Mouse (Mus musculus): ENCODE measurements around the gene Cela2a.
"Not testable (repeated sequence)": the region's sequence is repeated elsewhere in the genome, so short reads cannot be mapped to it uniquely, and the experiment has no call there.

Gene Cela2a

GRCm38 (mm10) chr4:141797545-141797944 is 28.4 kb downstream of the Cela2a start:
- no peak for DNase-seq (ENCODE audit: low read depth, low spot score)

DNA sequence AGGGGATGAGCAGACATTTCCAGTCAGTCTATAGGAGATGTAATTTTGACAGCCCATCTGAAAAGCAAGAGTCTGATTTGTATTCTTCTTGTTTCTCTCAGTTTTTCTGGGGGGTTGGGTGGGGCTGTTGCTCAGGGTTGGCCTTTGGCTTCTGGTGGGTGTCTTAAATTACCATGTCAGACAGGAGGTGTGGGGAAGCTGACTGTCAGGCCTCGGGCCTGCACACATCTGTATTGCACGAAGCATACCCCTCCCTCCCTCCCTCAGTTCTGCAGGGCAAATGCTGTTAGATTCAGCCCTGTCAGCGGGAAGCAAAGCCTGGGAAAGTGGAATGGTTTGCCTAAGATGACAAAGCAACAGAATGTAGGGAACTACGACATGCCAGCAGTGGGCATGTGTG is 29.0 kb downstream of the Cela2a start:
- no peak for DNase-seq (ENCODE audit: low read depth, low spot score)

- no peak for DNase-seq (ENCODE audit: low read depth, low spot score)
Observed at GRCm38 (mm10) chr4:141796356-141796755, 29.6 kb downstream of the Cela2a start.

- no peak for DNase-seq (ENCODE audit: low read depth, low spot score)
Observed at GRCm38 (mm10) chr4:141794152-141794535, 31.8 kb downstream of the Cela2a start.

DNA sequence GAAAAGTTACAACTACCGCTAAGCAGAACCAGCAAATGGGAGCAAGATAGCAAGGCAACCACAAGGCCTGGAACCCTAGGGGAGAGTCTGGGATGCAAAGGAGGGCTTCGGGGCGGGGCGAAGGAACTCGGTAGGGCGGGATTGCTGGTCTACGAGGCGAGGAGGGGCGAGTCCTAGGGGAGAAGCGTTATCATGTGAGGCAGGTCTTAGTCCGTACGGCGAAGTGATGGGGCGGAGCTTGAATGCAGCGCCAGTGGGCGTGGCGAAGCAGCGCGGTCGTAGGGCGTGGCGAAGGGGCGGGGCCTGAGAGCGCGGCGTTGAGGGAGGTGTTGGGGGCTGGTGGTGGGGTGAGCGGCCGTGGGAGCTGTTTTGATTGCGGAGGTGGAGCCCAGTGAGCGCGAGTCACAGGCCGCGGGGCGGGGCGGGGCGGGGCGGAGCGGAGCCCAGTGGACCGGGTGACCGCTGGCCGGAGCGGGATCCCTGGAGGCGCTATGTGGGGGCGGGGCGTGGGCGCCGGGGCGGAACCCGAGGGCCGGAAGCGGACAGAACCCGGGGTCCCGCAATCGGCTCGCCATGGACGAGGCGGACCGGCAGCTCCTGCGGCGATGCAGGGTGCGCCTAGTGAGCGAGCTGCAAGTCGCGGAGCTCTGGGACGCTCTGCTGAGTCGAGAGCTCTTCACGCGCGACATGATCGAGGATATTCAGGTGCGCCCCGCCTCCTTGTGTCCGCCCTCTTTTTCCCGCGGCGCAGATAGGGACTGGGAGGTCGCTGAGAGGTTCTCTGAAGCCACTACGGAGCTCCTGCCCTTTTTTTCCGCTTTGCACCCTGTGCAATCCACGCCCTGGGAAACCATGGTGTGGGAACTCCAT is 32.4 kb downstream of the Cela2a start, which contains the start of gene Casp9:
Gene Casp9, plus strand, starts transcription at position 331 of the 870 bp plus-strand sequence.
- DNase-seq (ENCODE audit: low read depth, low spot score), result peak; percentile 93

- DNase-seq (ENCODE audit: low read depth, low spot score), result no peak
Observed at GRCm38 (mm10) chr4:141792554-141793281, 33.2 kb downstream of the Cela2a start.

GRCm38 (mm10) chr4:141791951-141792350 is 34.0 kb downstream of the Cela2a start:
- DNase-seq (ENCODE audit: low read depth, low spot score), result no peak

DNA sequence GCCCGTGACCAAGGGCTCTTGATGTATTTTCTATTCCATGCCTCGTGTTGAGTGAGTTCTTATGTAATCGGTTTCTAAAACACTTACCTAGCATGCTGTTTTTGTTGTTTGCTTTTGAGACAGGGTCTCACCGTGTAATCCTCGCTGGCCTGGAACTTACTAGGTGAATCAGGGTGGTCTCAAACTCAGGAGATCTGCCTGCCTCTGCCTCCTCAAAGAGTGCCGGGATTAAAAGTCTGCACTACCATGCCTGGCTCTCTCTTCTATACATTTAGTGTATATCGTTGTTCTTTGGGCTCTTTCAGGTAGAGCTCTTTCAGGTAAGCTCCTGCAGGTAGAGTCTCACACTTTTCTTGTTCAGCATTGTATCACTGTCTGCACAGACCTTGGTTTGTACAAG is 34.5 kb downstream of the Cela2a start:
- DNase-seq (ENCODE audit: low read depth, low spot score), result no peak

DNA sequence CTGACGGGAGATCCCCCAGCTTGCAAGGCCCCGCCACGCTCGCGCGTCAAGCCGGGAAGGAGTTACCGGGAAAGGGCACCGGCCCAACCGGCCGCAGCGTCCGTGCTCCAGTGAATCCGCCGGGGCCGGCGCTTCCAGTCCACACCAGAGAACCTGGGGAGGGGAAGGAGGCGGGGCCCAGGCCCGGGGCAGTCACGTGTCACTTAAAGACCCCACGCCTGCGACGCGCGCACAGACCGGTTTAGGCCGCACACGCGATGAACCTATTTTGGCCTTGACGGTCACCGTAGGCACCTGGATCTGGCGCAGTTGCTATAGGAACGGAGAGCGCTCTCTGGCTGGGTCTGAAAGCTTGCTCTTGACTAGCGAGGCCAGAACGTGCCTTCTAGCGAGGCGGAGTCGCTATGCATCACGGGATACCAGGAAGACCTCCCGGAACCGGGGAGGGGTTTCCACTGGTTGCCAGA is 35.4 kb downstream of the Cela2a start, which contains the start of gene Dnajc16:
Gene Dnajc16, minus strand, starts transcription at position 408 of the 467 bp plus-strand sequence.
- DNase-seq (ENCODE audit: low read depth, low spot score), result peak; percentile 99

DNA sequence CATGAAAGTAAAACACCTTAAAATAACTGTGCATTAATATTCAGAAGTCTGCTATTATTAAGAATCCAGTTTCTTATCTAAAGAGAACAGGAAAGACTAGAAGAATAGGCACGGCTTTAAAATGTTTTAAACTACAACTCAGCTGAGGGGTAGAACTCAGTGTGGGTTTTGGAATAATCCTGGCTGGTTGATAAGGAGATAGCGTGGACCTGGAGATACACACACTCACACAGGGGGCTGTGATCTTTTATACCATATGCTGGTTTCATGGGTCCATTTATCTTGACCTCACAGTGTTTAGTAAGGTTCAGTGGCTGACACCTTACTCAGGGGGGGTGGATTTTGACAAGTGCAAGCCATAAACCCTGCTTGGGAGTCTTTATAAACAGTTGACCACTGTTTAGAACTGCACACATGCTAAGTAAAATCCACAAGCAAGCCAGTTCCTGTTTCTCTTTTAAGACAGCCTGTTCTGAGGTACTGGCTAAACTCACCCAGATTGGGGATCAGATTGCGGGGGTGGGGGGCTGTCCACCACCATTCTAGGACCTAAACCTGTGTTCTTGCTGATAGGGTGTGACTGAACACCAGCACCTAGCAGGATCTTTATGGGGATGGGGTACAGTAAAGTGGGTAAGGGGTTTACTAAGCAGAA is 36.3 kb downstream of the Cela2a start:
- DNase-seq (ENCODE audit: low read depth, low spot score), result no peak

- no peak for DNase-seq (ENCODE audit: low read depth, low spot score)
Observed at GRCm38 (mm10) chr4:141787462-141787861, 38.5 kb downstream of the Cela2a start.

DNA sequence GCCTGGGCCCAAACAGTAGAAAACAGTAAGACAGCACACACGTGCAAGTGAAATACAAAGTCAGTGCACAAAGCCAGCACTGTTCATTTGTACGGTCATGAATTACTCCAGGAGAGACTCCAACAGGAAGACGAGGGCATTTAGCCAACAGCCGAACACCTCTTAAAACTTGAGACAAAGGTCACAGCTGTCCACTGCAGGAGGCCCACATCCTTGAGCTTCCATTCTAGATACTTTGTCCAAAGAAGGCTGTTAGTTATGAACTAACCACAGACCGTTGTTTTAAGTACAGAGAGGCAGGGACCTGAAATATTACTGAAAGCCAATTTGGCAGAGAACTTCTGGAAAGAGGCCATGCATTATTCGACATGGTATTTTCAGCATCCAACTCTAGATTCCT is 38.9 kb downstream of the Cela2a start:
- DNase-seq (ENCODE audit: low read depth, low spot score), result no peak

DNA sequence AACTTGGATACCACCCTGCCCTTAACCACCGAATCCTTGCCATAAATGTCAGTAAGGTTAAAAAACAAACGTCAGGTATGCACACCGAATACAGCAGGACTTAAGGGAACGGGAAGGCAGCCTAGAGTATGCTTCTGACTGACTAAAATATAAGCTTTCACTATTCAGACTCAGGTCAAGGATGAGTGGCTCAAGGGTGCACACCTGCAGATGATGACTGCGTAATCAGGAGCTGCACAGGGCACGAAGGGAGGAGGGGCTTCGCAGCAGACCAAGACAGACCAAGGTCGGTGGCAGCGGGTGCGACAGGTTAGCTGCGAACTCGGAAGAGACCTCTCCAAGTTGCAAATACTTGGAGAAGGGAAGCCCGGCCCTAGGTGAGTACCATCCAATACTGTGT is 39.8 kb downstream of the Cela2a start:
- no peak for DNase-seq (ENCODE audit: low read depth, low spot score)

- DNase-seq (ENCODE audit: low read depth, low spot score), result no peak
Observed at GRCm38 (mm10) chr4:141784835-141785234, 41.1 kb downstream of the Cela2a start.

DNA sequence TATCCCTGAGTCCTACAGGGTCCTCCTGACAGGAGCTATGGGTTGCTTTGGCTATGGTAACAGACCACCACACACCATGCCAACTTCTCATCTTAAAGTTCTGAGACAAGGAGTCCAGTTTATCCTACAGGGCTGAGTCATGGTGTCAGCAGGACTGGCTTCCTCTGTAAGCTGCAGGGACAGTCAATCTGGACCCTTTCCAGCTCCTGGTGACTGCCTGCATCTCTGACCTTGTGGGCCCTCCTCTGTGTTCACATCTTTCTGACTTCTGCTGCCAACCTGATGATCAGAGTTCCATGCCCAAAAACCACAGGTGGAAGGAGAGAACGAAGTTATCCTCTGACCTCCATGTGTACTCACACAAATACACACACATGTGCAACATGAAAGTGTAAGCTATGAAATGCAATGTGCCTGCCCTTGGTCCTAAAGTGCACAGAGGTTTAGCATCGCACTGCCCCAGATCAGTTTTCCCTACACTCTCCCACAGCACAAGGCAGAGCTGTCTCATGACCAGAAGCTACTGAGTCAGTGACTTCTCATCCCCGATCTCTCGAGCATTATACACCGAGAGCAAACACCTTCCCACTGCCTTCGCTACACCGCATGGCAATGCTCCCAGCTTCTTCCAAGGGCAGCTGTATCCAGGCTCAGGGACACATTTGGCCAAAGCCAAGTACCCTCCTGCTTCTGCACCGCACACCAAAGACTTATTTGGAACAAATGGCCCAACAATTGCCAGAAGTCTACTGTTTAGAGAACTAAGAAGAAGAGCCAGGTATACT is 44.6 kb downstream of the Cela2a start:
- no peak for DNase-seq (ENCODE audit: low read depth, low spot score)

DNA sequence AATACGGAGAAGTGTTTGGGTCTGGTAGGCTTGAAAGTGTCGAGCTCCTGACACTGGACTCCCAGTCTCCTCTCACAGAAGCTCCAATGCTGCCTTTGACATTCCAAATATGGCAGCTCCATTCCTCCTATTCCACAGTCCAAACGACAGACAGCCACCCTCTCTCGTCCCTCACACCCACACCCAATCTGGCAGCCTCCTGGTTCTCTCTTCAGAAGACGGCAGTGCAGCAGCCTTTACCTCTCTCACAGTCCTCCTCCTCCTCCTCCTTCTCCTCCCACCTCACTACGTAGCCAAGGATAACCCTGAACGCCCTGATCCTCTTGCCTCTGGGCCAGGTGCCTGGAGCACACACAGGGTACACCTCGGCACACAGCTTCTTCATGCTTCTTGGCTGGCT is 46.1 kb downstream of the Cela2a start:
- no peak for DNase-seq (ENCODE audit: low read depth, low spot score)

DNA sequence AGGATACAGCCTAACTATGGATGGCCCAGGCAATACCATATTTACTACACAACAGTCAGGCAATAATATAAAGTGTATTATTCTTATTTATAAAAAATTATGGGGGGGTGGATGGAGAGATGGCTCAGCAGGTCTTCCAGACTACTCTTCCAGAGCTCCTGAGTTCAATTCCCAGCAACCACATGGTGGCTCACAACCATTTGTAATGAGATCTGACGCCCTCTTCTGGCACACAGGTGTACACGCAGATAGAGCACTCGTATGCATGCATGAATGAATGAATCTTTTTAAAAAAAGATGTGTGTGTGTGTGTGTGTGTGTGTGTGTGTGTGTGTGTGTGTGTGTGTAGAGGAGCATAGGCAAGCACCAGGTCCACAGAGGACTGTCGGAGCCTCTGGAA is 52.9 kb downstream of the Cela2a start:
- DNase-seq (ENCODE audit: low read depth, low spot score), result not testable (repeated sequence)

DNA sequence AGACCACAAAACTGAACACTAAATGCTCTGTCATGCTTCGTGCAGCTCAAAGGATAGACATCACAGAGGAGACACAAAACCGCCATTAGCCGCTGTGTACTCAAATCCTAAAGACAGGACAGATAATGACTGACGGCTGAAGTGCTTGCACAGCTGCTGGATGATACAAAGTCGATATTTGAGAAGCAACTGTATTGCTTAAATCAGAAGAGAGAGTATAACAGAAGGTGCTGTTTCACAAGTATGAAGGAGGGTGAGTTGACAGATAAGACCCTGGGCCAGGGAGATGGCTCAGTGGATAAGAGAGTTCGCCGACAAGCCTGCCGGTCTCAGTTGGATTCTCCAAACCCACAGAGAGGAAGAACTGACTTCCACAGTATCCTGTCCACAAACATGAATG is 54.1 kb downstream of the Cela2a start:
- no peak for DNase-seq (ENCODE audit: low read depth, low spot score)

GRCm38 (mm10) chr4:141769501-141770160 is 56.3 kb downstream of the Cela2a start:
- DNase-seq (ENCODE audit: low read depth, low spot score), result no peak

DNA sequence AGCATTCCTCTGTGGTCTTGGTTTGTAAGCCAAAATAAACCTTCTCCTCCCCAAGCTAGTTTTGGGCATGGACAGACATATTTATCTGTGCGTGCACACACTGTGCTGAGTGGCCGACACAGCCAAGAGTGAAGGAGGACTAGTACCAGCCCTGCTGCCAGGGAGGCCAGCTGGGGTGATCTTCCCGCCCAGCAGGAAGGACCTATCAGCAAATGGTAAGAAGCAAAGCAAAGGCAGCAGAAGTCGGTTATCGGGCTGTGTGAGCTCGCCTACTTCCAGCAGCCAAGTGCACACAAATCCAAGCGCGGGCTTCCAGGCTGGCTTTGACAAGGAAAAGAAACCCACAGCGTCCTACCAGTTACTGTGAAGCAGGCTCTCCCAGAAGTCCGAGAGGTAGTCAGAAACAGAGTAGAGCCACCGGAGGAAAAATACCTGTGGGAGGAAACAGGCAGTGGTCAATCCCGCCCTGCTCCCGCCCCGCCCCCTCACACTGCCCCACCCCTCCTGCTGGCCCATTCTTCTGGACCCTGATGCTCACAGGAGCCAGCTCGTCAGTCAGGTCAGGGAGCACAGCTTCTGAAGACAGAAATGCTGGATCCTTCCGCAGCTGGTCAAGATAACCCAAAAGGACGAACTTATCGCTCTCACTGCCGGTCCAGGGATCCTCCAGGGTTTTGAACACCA is 58.5 kb downstream of the Cela2a start:
- no peak for DNase-seq (ENCODE audit: low read depth, low spot score)

All from retina, postnatal 7 days (tissue).